Mouse (Mus musculus): ENCODE results near the gene Fam117b.

GRCm38 (mm10) chr1:59905916-59906315, 6.9 kb upstream of the Fam117b start:
- no peak for TF ChIP-seq CTCF (conservative IDR thresholded peaks at IDR 0.05; ENCODE audit: insufficient read depth, insufficient read length, low read depth, low read length)
- no peak for TF ChIP-seq POLR2A (IDR thresholded peaks at IDR 0.05; ENCODE audit: low read depth, low read length)
